Mouse (Mus musculus): ENCODE results near the gene Actn2. TPM values are rescaled to one million over a fixed set of nuclear protein-coding genes. Genes with fewer than 3 reads are reported as not detected.

The Actn2 gene
- polyA plus RNA-seq, 1 experiment = 5.2 TPM

DNA sequence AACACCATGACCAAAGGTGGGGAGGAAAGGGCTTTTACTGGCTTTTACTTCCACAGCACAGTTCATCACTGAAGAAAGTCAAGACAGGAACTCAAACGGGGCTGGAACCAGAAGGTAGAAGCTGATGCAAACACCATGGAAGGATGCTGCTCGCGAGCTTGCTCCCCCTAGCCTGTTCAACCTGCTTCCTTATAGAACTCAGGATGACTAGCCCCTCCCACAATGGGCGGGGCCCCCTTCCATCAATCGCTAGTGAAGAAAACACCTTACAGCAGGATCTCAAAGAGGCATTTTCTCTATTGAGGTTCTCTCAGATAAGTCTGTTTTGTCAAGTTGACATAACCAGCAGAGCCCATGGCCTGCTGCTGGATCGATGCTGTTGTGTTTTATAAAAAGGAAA lies 76.6 kb downstream of the Actn2 start:
- 68% methylated on average over 6 of the region's 6 CpGs for WGBS

DNA sequence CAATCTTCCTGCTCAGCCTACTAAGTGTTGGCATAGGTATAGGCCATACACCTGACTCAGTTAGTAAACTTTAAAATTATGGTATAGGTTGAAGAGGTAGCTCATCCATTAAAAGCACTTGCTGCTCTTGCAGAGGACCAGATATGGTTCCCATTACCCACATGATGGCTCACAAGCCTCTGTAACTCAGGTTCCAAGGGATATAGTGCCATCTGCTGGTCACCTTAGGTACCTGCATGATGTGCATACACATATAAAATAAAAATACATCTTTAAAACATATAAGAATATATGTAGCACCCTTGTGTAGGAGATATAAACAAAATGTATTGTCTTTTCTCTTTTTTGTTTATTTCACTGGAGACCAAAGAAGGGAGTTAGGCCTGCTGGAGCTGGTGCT lies 79.1 kb downstream of the Actn2 start:
- DNase-seq (ENCODE audit: low read depth, low spot score) = no peak

More for the DNA sequence above, 76.6 kb downstream of the Actn2 start:
- no peak for DNase-seq (ENCODE audit: low read depth, low spot score)

DNA sequence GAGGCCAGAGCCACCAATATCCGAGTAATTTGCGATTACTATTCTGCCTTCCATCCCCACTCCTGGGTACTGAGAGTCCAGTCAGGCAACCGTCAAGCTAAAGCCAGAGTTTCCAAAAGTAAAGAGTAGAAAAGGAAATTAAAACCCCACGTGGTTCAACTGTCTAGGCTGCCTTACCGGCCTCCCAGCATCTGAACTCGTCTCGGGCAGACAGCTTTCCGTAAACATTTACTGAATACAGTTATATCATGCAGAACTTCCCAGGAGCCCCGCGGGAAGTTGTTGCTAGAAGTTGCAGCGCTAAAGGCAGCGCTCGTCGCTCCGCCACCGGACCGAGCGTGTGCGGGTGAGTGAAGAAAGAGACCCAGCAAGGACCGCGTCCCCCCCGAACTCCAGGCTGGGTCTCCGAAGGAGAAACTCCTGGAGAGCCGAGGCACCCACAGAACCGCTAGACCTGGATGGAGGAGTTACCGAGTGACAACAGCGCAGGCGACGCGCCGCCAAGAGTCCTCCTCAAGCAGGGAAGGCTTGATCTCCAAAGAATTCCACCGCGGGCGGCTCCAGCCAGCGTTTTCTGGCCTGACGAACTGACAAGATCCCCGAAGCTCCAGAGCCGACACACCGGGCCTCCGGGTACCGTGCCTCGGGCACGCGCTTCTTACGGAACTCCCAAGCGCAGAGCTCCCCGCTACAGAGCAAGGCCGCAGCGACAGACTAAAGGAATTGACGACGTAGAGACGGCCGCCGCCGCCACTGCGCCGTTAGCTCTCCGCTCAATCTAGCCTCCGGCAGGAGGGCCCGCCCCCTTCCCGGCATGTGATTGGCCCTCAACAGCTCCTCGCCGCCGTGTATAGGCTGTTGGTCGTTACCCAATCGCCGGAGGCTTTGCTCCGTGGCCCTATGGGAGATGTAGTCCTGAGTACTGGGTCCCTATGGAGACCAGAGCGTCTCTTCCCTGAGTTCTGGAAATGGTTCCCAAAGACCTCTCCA lies 82.9 kb downstream of the Actn2 start, which contains the start of gene Mtr:
Gene Mtr (minus strand): TSS at position 723 of the 990 bp plus-strand sequence.
- under 1% methylated on average over 69 of the region's 69 CpGs for WGBS
- DNase-seq (ENCODE audit: low read depth, low spot score) = peak; percentile 75

DNA sequence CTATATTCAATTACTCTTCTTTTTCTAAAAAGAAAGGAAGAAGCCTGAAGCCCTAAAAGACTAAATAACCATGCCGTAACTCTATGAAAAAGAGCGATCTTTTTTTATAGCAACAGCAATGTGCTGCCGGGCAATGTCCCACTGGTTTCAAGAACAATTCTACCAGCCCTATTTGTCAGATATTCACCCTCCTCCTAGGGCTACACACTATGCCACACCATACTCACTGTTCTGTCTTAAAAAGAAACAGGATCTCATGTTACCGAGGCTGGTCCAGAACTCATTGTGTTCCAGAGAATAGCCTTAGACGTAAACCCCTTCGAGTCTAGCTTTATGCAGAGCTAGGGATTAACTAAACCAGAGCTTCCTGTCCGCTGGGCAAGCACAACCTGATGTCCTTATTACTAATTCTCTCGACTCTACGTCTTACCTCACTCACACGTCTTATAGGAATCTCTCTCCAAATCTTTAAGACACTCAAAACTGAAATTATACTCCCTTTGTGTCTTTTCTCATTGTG lies 83.6 kb downstream of the Actn2 start:
- 10% methylated on average over 10 of the region's 10 CpGs for WGBS
- DNase-seq (ENCODE audit: low read depth, low spot score) = no peak

DNA sequence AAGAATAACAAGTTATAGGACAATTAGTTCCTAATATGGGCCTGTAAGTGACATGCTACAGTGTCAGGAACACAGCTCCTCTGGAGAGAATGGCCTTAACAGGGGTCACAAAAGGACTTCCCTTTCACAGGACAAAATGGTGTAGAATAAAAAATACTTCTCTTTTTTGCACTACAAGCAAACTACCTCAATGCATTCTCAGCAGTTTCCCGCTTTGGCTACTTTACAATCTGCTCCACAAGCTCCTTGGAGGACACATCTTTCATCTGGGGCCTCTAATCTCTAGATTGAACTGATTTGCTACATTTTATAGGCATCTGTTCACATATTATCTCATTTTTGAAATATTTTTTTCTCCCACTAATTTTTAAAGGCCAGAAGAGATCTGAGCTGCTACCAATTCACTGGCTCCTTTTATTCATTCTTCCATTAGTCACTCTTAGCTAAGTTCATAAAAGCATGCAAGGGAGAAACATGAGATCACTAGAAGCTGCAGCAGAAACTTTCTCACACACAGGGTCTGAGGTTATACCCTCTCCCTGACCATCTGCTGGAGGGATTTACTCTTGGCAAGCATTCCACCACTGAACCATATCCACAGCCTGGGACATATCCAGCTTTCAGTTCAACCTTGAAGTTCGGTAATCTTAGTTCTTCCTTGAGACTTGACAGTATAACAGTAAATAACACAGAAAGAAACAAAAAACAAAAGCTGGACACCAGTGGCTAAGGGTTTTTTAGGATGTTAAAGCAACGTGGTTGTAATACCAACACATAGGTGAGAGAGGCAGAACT lies 84.5 kb downstream of the Actn2 start:
- WGBS = 57% methylated on average over 3 of the region's 3 CpGs

DNA sequence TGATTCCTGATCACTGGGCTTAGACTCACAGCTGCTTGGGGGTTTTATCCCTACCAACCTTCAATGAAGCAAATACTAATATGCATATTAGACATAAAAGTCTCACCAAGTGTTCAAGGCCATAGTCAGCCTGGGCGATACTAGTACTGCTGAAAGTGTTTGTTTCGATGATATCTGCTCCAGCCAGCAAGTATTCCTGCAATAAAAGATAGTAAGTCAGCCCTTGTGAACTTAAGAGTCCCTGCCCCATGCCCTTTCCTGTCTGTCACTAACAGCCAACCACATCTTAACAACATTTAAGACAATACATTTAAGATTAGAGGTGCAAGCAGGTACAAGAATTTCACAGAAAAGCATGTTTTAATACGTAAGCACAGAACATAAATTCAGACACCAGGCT lies 90.1 kb downstream of the Actn2 start:
- DNase-seq (ENCODE audit: low read depth, low spot score) = no peak
- WGBS = 92% methylated on average over 3 of the region's 3 CpGs

More for the DNA sequence above, 84.5 kb downstream of the Actn2 start:
- DNase-seq (ENCODE audit: low read depth, low spot score) = no peak

DNA sequence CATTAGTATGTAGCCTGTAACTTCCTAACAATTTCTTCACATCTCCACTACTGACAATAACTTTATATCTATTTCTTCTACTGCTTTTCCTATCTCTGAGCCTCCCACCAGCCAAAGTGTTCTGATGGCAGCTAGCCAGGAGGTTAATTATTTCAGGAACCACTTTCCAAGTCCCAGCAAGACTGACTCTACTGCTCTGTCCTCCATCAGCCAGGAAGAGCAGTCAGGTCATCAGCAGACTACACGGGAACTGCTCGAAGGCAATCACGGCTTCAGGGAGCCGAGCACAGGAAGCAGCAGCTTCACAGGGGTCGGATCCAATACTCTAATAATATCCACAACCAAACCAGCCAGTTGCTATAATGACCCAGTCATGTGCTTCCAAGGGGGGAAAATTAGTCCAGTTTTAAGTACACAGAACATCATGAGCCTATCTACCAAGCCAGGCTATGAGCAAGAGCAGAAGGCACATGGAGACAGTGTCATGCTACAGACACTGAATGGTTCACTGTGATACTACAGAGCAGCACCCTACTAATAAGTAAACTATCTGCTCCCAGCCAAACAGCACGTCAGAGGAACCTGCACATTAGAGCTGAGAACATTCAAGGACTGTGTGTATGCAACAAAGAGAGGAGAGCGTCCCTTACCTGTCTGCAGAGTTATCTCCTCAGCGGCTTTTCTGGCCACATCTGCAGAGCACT lies 91.2 kb downstream of the Actn2 start:
- DNase-seq (ENCODE audit: low read depth, low spot score) = no peak
- WGBS = 77% methylated on average over 8 of the region's 8 CpGs

DNA sequence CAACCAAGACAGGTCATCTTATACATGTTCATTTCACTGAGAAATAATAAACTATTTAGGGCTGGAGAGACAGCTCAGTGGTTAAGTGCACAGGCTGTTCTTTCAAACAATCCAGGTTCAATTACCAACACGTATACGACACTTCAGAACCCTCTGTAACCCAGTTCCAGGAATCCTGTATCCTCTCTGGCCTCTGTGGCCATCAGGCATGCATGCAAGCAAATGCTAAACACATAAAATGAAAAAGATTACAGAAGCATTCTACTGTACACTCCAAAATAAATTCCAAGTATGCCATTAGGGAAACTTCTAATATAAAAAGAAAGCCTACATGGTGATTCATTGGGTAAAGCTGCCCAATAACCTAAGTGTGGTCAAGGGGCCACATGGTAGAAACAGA lies 94.6 kb downstream of the Actn2 start:
- WGBS = 97% methylated on average over 2 of the region's 2 CpGs
- no peak for DNase-seq (ENCODE audit: low read depth, low spot score)

DNA sequence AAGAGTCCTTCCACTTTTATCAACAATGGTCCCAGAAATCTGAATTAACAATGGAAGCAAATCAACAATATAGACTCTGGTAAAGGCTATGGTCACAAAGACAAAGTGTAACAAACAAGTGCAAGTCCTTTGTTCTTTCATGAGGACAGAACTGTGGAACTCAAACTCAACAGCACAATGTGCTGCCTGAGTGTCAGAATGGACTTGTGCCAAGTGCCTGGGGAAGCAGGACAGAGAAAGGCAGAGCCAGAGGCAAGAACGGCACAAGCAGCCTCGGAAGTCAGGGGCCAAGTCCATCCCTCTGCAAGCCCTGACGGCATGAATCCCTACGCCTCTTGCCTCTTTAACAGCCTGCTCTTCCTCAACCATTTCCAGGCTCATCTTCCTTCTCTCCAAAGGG lies 96.6 kb downstream of the Actn2 start:
- 89% methylated on average over 4 of the region's 4 CpGs for WGBS
- no peak for DNase-seq (ENCODE audit: low read depth, low spot score)

DNA sequence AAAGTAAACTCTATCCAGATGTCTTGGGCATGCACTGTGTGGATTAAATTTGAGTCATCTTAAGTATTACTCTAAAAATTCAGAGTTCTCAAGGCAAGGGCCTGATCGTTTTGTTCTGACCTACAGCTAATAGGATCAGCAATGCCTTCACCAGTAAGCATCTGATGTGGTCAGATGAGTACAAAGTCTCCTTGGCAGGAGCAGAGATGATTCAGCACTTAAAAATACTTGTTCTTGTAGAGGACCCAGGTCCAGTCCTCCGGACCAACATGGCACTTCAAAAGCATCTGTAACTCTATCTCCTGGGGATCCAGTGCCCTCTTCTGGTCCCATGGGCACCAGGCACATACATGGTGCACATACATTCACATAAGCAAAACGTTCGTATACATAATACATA lies 108.4 kb downstream of the Actn2 start:
- 88% methylated on average over 4 of the region's 4 CpGs for WGBS
- DNase-seq (ENCODE audit: low read depth, low spot score) = no peak

DNA sequence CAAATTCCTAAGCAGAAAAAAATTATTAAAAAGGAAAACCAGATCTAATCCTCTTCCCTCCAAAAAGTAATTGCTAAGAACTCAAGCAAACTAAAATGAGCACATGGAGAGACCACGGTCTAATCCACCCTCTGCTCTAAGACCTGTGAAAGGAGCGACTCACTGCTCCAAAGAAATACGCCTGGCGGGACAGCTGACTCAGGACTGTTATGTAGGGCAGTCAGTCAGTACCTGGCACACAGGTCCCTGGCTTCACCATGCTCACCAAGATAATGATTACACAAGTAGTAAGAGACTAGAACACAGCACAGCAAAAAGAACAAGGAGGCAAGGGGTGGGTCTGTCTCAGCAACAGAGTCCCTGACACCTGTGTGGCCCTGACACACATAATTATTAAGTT lies 112.3 kb downstream of the Actn2 start:
- 89% methylated on average over 4 of the region's 4 CpGs for WGBS
- DNase-seq (ENCODE audit: low read depth, low spot score) = no peak

DNA sequence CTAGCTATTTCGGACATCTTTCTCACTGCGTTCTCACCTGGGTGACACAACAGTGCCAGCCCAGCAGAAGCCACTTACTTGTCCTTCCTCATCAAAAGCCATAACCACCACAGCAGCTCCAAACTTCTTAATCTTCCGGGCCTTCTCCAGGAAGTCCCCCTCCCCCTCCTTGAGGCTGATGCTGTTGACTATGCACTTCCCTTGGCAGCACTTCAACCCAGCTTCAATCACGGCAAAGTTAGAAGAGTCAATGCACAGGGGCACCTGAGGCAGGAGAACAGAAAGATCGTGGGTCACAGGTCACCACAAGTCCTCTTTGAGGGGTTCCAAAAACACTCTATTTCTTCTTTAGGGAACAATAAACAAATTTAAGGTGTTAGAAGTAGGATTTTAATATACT lies 113.0 kb downstream of the Actn2 start:
- no peak for DNase-seq (ENCODE audit: low read depth, low spot score)
- 77% methylated on average over 5 of the region's 5 CpGs for WGBS

Other genes with a start within 250 kb of the Actn2 start
- gene Ryr2, start 233.8 kb downstream of the Actn2 start, polyA plus RNA-seq (2012; rRNA removed) = 0.68 and 0.86 TPM in 2 replicates
- 2.0 and 2.8 TPM in 2 replicates for gene Mtr, start 82.6 kb downstream of the Actn2 start, polyA plus RNA-seq (2012; rRNA removed)
- gene Heatr1, start 54.3 kb upstream of the Actn2 start, polyA plus RNA-seq (2012; rRNA removed) = 11.1 and 24.5 TPM in 2 replicates
- 29.1 and 48.6 TPM in 2 replicates for gene Lgals8, start 124.2 kb upstream of the Actn2 start, polyA plus RNA-seq (2012; rRNA removed)
- gene Edaradd, start 179.7 kb upstream of the Actn2 start, polyA plus RNA-seq (2012; rRNA removed) = 0.20 and 0.33 TPM in 2 replicates
- 2.3 and 2.5 TPM in 2 replicates for gene Ero1lb, start 225.1 kb upstream of the Actn2 start, polyA plus RNA-seq (2012; rRNA removed)

Measured in large intestine, adult 2 months (tissue).